Mouse (Mus musculus): ENCODE measurements at regions not wholly inside any gene's neighbourhood (a gene's known extent, or its start where the extent isn't known, plus 50 kb on each side); places are given as distances from the start of the nearest gene placed in this dataset.
"Not testable (repeated sequence)": the region's sequence is repeated elsewhere in the genome, so short reads cannot be mapped to it uniquely, and the experiment has no call there.

- no peak for DNase-seq (ENCODE audit: low spot score in 2 of 2)
Observed at GRCm38 (mm10) chr6:81815248-81815961, 108.1 kb upstream of the Gcfc2 start.

DNA sequence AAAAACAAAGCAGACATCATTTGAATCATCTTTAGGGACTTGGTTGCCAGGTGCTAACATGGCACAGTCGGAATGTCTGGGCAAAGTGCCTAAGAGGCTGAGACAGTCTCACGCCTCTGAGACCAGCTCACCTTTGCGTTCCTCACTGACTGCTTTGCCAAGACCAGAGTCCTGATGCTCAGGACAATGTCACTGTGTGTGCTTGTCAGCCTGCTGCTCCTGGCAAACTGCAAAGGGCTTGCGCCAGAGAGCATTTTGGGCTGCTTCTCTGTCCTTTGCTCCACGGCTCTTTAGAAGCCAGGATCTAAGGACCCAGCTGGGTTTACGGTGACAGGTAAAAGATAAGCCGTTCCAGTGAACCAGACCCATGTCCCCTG lies 107.5 kb upstream of the Gcfc2 start:
- DNase-seq (ENCODE audit: low spot score in 2 of 2): no peak

DNA sequence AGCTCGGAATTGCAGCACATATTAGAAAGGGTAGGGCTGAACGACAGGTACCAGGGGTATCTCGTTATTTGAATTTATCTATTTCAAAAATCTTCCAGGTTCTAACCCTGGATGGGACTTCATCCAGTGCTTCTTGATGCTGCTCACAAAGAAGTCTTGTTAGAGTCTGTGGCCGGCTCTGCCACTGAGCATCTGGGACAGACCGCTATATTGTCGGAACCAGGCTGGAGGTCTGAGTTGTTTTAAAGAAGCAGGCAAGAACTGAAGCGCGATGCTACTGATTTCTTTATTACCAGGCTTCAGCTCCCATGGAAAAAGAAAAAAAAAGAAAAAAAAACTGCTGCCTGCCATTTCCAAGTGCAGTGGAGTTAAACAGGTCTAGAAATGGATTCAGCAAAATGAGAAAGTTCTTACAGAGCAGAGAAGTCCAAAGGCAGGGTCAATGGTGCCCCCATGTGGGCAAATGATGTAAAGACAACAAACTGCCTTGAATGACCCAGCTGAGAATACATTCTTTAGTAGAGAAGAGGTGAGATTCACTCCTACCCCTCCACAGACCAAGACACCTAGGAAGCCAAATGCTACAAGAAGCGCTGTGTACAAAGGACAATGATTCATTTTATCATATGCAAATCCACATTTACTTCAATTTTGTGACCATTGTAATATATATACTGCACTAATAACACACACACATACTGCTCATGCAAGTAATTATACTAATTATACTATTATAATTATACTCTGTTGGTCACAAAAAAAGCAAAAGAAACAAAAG lies 106.2 kb upstream of the Gcfc2 start:
- peak; percentile 20 to 33 for DNase-seq (ENCODE audit: low spot score in 2 of 2)

- DNase-seq (ENCODE audit: low spot score in 2 of 2): no peak
Observed at GRCm38 (mm10) chr6:81818573-81818972, 104.9 kb upstream of the Gcfc2 start.

DNA sequence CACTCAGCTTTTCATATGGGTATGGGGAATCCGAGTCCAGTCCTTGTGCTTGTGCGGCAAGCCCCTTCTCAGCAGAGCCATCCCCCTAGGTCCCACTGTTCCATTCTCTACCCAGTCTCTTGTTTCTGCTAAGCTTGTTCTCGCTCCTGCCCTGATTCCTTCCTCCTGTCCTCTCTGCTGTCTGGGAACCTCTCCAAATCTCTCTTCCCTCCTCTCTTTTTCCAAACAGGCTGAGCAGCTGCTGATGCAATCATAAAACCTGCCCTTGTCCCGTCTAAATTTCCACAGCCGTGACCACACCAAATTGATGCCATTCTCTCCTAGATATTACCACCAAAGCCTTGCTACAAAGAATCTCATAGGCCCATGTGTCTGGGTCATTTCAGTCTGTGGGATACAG lies 103.4 kb upstream of the Gcfc2 start:
- no peak for DNase-seq (ENCODE audit: low spot score in 2 of 2)

GRCm38 (mm10) chr6:81839474-81840153 lies 83.9 kb upstream of the Gcfc2 start:
- no peak for DNase-seq (ENCODE audit: low spot score in 2 of 2)

DNA sequence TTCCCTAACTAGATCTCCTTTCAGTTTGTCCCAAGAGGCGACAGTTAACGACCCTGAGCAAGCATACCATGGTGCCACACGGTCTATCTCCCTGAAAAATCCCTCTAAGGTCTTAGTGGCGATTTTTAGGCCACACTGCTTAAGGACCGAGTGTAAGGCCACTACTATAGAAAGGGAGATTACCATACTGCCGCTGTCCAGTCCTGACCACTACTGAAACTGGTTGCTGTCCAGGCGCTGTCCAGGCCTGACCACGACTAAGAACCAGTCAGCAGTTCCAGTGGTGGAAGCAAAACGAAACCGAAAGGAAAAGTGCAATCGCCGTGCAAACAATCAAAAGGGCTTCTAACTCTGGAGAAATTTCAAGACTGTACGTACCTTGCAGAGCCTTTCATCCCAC lies 55.3 kb upstream of the Gcfc2 start:
- DNase-seq (ENCODE audit: low spot score in 2 of 2): not testable (repeated sequence)

Measured in gastrocnemius, postnatal 4 days (tissue).